Mouse (Mus musculus) ES-Bruce4 (cell line): ENCODE data around the gene Plb1.

ENCODE experiments used
- CTCF ChIP-seq: IDR thresholded peaks from one replicate; pipeline ENCODE4 v1.8.1; 2011; ENCODE audit warnings: low read depth, low read length
- POLR2A ChIP-seq: IDR thresholded peaks from one replicate; pipeline ENCODE4 v1.8.1; 2011; ENCODE audit warnings: low read length; ENCODE audit not compliant: insufficient read depth

GRCm38 (mm10) chr5:32307106-32307505 lies 74.6 kb downstream of the Plb1 start:
- TF ChIP-seq CTCF = no peak
- TF ChIP-seq POLR2A = no peak
